Mouse (Mus musculus) liver, embryonic 16.5 days (tissue): ENCODE data around the gene Sult1a1. TPM values are rescaled to one million over a fixed set of nuclear protein-coding genes. Genes with fewer than 3 reads are reported as not detected.
A peak's percentile ranks its signal among the peaks of the same experiment; 100 is the strongest.

ENCODE experiments used
- ATAC-seq: fragments of 200-750 bp; cut with Nextera tagmentation; 2 replicates; pipeline ENCODE4 v1.8.0; 2017; ENCODE audit warnings: low read depth, mild to moderate bottlenecking, moderate number of reproducible peaks, moderate library complexity
- H3K27ac ChIP-seq: fragments of 300-500 bp; sonication (generic); 2 replicates; pipeline ENCODE4 v1.5.1; 2014; ENCODE audit warnings: mild to moderate bottlenecking, low read length
- H3K27me3 ChIP-seq: fragments of 300-500 bp; sonication (generic); 2 replicates; pipeline ENCODE4 v1.6.1; 2014; ENCODE audit warnings: low read depth, low read length, mixed read lengths; ENCODE audit not compliant: control insufficient read depth, insufficient read depth
- H3K36me3 ChIP-seq: fragments of 300-500 bp; sonication (generic); 2 replicates; pipeline ENCODE4 v1.6.1; 2014; ENCODE audit warnings: mild to moderate bottlenecking; ENCODE audit not compliant: control insufficient read depth, insufficient read depth
- H3K4me1 ChIP-seq: fragments of 300-500 bp; sonication (generic); 2 replicates; pipeline ENCODE4 v1.6.1; 2014; ENCODE audit warnings: low read depth, low read length, mixed read lengths; ENCODE audit not compliant: control insufficient read depth
- H3K4me2 ChIP-seq: fragments of 300-500 bp; sonication (generic); 2 replicates; pipeline ENCODE4 v1.6.1; 2014; ENCODE audit warnings: low read depth, low read length, mixed read lengths
- H3K4me3 ChIP-seq: fragments of 300-500 bp; sonication (generic); 2 replicates; pipeline ENCODE4 v1.5.1; 2014; ENCODE audit warnings: low read depth, mild to moderate bottlenecking, low read length
- H3K9ac ChIP-seq: fragments of 300-500 bp; sonication (generic); 2 replicates; pipeline ENCODE4 v1.6.1; 2014; ENCODE audit warnings: low read depth, low read length
- H3K9me3 ChIP-seq: fragments of 300-500 bp; sonication (generic); replicated peaks from 2 replicates; pipeline ENCODE4 v1.6.1; 2016; ENCODE audit warnings: low read length; ENCODE audit not compliant: control insufficient read depth
- WGBS: fragments of 180-500 bp; shearing (Covaris S2); extraction: QIAGEN DNeasy Blood & Tissue Kit; methylation state at CpG from one replicate; pipeline ENCODE4 v1.1.7; 2014; ENCODE audit not compliant: insufficient replicate concordance; 5-methylcytosine and 5-hydroxymethylcytosine counted together
- polyA plus RNA-seq: library from polyadenylated mRNA; unstranded; fragments of >200 nt; fragmentation: Nextera tagmentation; extraction: Ambion mirVana; gene quantifications from 2 replicates; pipeline ENCODE4 v1.2.1, GENCODE M21; 2015

Sult1a1 gene
- polyA plus RNA-seq, 1 experiment from 2014 or later, result 88.7 TPM

GRCm38 (mm10) chr7:126678545-126679341 is 2.5 kb upstream of the Sult1a1 start:
- no peaks in the 10 kb centered on the region for H3K27me3 ChIP-seq
- H3K4me1 ChIP-seq, result no peaks in the 10 kb centered on the region
- H3K36me3 ChIP-seq, result no peaks in the 10 kb centered on the region
- H3K4me3 ChIP-seq, result no peak overlapping the region
- H3K27ac ChIP-seq, result peak overlapping the region; percentile 45
- H3K4me2 ChIP-seq, result no peak overlapping the region
- H3K9ac ChIP-seq, result no peak overlapping the region
- ATAC-seq, result peak; percentile 46
- H3K9me3 ChIP-seq, result no peaks in the 10 kb centered on the region
- 74% methylated on average over 8 of the region's 8 CpGs for WGBS

DNA sequence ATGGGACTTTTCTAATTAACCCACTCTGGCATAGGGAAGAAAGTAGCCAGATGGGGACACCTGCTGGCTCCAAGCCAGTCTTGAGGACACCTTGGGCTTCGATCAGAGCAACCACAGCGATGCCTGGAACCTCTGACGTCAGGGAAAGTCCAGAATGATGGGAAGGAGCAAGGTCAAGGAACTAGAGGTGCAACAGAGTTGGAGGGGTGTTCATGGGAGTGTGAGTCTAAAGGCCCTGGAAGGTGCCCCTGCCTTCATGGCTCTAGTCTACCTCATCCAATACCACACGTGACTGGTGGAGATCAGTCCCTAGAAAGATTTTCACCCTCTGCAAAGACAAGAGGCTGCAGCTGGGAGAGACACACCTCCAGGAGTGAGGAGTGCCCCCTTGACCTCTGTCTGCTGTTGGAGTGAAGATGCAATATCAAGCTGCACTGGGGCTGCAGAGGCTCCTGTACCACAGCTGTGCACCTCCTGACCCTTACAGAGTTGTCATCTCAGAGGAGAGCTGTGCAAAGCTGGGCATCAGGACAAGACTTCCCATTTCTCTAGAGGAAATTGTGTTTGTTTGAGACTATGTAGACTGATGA is 494 bp upstream of the Sult1a1 start:
- Histone ChIP-seq H3K4me3 (no peak overlapping the region), H3K27me3 (no peaks in the 10 kb centered on the region), H3K4me2 (no peak overlapping the region), H3K4me1 (no peaks in the 10 kb centered on the region), H3K9ac (no peak overlapping the region), H3K27ac (peak overlapping the region; percentile 53), H3K36me3 (peaks cover 2% of the 10 kb centered on the region; the same call in 1 of the 2 replicates), H3K9me3 (no peaks in the 10 kb centered on the region)
- no peak for ATAC-seq
- 58% methylated on average over 4 of the region's 4 CpGs for WGBS

DNA sequence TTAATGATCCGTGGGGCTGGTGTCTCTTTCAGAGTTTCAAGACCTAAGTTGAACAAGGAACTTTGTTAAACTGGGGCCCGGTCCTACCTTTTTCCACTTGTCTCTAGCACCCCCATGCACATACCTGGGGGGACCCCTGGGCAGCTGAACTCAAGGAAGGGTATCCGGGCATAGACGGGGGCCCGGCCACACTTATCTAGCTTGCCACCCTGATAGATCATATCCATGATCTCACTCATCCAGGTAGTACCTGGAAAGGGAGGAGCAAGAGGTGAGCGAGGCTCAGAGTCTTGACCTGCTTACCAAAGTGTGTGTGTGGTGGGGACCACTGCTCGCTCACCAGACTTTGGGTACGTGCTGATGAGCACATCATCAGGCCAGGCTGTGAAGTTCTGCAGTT is 1.1 kb downstream of the Sult1a1 start:
- Histone ChIP-seq H3K9me3 (no peaks in the 10 kb centered on the region), H3K27ac (no peak overlapping the region), H3K4me1 (no peaks in the 10 kb centered on the region), H3K4me2 (peak overlapping the region; percentile 12; the same call in 1 of the 2 replicates), H3K9ac (no peak overlapping the region), H3K36me3 (peaks cover 3% of the 10 kb centered on the region; the same call in 1 of the 2 replicates), H3K4me3 (peak overlapping the region; percentile 6; the same call in 1 of the 2 replicates), H3K27me3 (no peaks in the 10 kb centered on the region)
- 76% methylated on average over 8 of the region's 8 CpGs for WGBS
- no peak for ATAC-seq

DNA sequence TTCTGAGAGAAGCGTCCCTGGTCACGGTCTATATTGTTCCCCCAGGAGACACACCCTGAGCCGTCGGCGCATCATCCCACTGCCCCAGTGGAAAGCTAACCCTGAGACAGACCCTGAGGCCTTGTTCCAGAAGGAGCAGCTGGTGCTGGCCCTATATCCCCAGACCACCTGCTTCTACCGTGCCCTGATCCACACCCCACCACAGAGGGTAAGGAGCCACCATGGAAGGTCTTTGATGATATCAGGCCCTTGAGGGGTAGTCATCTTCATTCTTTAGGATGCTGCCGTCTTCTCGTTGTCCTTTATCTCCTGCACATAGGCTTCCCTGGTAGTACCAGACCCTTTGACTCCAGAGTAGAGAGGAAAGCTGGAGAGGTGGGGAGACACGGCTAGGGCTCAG is 4.1 kb downstream of the Sult1a1 start:
- no peaks in the 10 kb centered on the region for H3K4me1 ChIP-seq

DNA sequence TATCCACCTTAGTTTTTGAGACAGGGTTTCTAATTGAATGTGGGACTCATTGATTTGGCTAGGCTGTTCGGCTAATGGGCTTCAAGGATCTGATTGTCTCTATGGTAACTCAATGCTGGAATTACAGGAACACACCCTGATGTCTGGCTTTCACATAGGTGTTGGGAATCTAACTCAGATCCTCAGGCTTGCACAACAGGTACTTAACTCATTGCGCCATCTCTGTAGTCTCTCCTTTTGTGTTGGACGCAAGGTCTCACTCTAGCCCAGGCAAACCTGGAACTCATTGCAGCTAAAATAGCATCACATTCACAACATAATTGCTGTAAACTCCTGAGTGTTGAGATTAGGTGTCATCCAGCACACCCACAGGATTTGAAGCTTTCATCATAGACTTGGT is 6.1 kb downstream of the Sult1a1 start:
- Histone ChIP-seq H3K36me3 (peaks cover 10% of the 10 kb centered on the region), H3K4me1 (no peaks in the 10 kb centered on the region), H3K27me3 (no peaks in the 10 kb centered on the region), H3K9ac (no peak overlapping the region), H3K4me3 (no peak overlapping the region), H3K9me3 (no peaks in the 10 kb centered on the region), H3K27ac (no peak overlapping the region), H3K4me2 (no peak overlapping the region)
- 68% methylated on average over 3 of the region's 3 CpGs for WGBS
- ATAC-seq, result no peak

More for the DNA sequence above, 4.1 kb downstream of the Sult1a1 start:
- 85% methylated on average over 9 of the region's 9 CpGs for WGBS
- H3K27ac ChIP-seq, result no peak overlapping the region
- no peak overlapping the region for H3K4me3 ChIP-seq
- ATAC-seq, result no peak
- H3K9me3 ChIP-seq, result no peaks in the 10 kb centered on the region
- peaks cover 3% of the 10 kb centered on the region; the same call in 1 of the 2 replicates for H3K36me3 ChIP-seq
- H3K4me2 ChIP-seq, result no peak overlapping the region
- no peak overlapping the region for H3K9ac ChIP-seq
- no peaks in the 10 kb centered on the region for H3K27me3 ChIP-seq

- H3K9ac ChIP-seq, result no peak overlapping the region
- H3K27me3 ChIP-seq, result no peaks in the 10 kb centered on the region
- H3K4me1 ChIP-seq, result no peaks in the 10 kb centered on the region
- peaks cover 15% of the 10 kb centered on the region for H3K36me3 ChIP-seq
- H3K4me2 ChIP-seq, result no peak overlapping the region
- WGBS, result 59% methylated on average over 5 of the region's 5 CpGs
- ATAC-seq, result no peak
- no peak overlapping the region for H3K27ac ChIP-seq
- no peaks in the 10 kb centered on the region for H3K9me3 ChIP-seq
- H3K4me3 ChIP-seq, result no peak overlapping the region
Observed at GRCm38 (mm10) chr7:126668452-126668851, 7.8 kb downstream of the Sult1a1 start.

GRCm38 (mm10) chr7:126667495-126668090 is 8.6 kb downstream of the Sult1a1 start:
- H3K4me1 ChIP-seq, result no peaks in the 10 kb centered on the region

DNA sequence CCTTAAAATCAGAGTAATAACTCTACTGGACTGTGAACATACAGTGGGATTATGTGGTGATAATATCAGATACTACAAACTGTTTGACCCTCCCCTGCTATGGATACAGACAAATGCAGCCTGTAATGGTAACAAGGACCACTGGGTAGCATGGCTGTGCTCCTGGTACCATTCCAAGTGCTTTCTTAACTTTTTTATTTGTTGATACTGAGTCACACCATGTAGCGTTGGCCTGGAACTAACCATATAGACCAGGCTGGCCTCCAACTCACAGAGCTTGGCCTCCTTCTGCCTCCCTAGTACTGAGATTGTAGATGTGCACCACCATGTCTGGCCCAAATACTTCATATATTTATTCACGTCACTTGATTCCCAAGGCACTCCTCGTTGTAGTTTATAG is 11.0 kb downstream of the Sult1a1 start:
- no peaks in the 10 kb centered on the region for H3K9me3 ChIP-seq
- ATAC-seq, result no peak
- H3K36me3 ChIP-seq, result peaks cover 12% of the 10 kb centered on the region
- H3K4me2 ChIP-seq, result no peak overlapping the region
- no peaks in the 10 kb centered on the region for H3K4me1 ChIP-seq
- no peak overlapping the region for H3K27ac ChIP-seq
- no peak overlapping the region for H3K4me3 ChIP-seq
- no peak overlapping the region for H3K9ac ChIP-seq
- H3K27me3 ChIP-seq, result no peaks in the 10 kb centered on the region
- WGBS, result 80% methylated on average over 3 of the region's 3 CpGs

More at GRCm38 (mm10) chr7:126667495-126668090, 8.6 kb downstream of the Sult1a1 start:
- Histone ChIP-seq H3K9ac (no peak overlapping the region), H3K27ac (no peak overlapping the region), H3K4me3 (no peak overlapping the region), H3K9me3 (no peaks in the 10 kb centered on the region), H3K27me3 (no peaks in the 10 kb centered on the region), H3K36me3 (peaks cover 15% of the 10 kb centered on the region), H3K4me2 (no peak overlapping the region)
- 67% methylated on average over 9 of the region's 9 CpGs for WGBS
- ATAC-seq, result no peak

- Histone ChIP-seq H3K27me3 (no peaks in the 10 kb centered on the region), H3K36me3 (peaks cover 12% of the 10 kb centered on the region), H3K4me3 (no peak overlapping the region), H3K9me3 (no peaks in the 10 kb centered on the region), H3K9ac (no peak overlapping the region), H3K4me1 (no peaks in the 10 kb centered on the region), H3K27ac (no peak overlapping the region), H3K4me2 (no peak overlapping the region)
- 67% methylated on average over 8 of the region's 8 CpGs for WGBS
- no peak for ATAC-seq
Observed at GRCm38 (mm10) chr7:126663646-126664045, 12.6 kb downstream of the Sult1a1 start.
